Mouse (Mus musculus): Measurements from ENCODE around the gene Dnajc8. TPM values are rescaled to one million over a fixed set of nuclear protein-coding genes. Genes with fewer than 3 reads are reported as not detected.
"Not testable (repeated sequence)": the region's sequence is repeated elsewhere in the genome, so short reads cannot be mapped to it uniquely, and the experiment has no call there.

Gene Dnajc8
- polyA plus RNA-seq, 1 experiment from 2014 or later = 222 TPM

- no peaks in the 10 kb centered on the region for H3K4me1 ChIP-seq
- no peak for DNase-seq (ENCODE audit: low spot score)
- no peak overlapping the region for H3K27ac ChIP-seq (replicated peaks)
- no peak overlapping the region for H3K4me3 ChIP-seq
- WGBS = 95% methylated on average over 4 of the region's 4 CpGs
- H3K27me3 ChIP-seq (replicated peaks; ENCODE audit: low read depth, poor library complexity, severe bottlenecking) = no peaks in the 10 kb centered on the region
- H3K36me3 ChIP-seq (replicated peaks) = no peaks in the 10 kb centered on the region
- no peaks in the 10 kb centered on the region for H3K9me3 ChIP-seq
Measured at GRCm38 (mm10) chr4:132586282-132586681, 50.9 kb downstream of the Dnajc8 start.

- no peaks in the 10 kb centered on the region for H3K27me3 ChIP-seq (replicated peaks; ENCODE audit: low read depth, poor library complexity, severe bottlenecking)
- no peak overlapping the region for H3K27ac ChIP-seq (replicated peaks)
- H3K36me3 ChIP-seq (replicated peaks) = no peaks in the 10 kb centered on the region
- H3K4me3 ChIP-seq = no peak overlapping the region
- 75% methylated on average over 3 of the region's 3 CpGs for WGBS
- no peak for DNase-seq (ENCODE audit: low spot score)
- H3K9me3 ChIP-seq = no peaks in the 10 kb centered on the region
- H3K4me1 ChIP-seq = no peaks in the 10 kb centered on the region
Measured at GRCm38 (mm10) chr4:132588512-132588911, 53.2 kb downstream of the Dnajc8 start.

- Histone ChIP-seq H3K4me3 (no peak overlapping the region), H3K4me1 (peaks cover 5% of the 10 kb centered on the region), H3K9me3 (no peaks in the 10 kb centered on the region), H3K27ac (replicated peaks) (no peak overlapping the region), H3K36me3 (replicated peaks) (no peaks in the 10 kb centered on the region), H3K27me3 (replicated peaks; ENCODE audit: low read depth, poor library complexity, severe bottlenecking) (no peaks in the 10 kb centered on the region)
- DNase-seq (ENCODE audit: low spot score) = no peak
- 85% methylated on average over 10 of the region's 10 CpGs for WGBS
Measured at GRCm38 (mm10) chr4:132590642-132591041, 55.3 kb downstream of the Dnajc8 start.

- WGBS = 93% methylated on average over 9 of the region's 9 CpGs
Measured at GRCm38 (mm10) chr4:132592958-132593357, 57.6 kb downstream of the Dnajc8 start.

GRCm38 (mm10) chr4:132594191-132594590, 58.8 kb downstream of the Dnajc8 start:
- H3K4me1 ChIP-seq = peaks cover 9% of the 10 kb centered on the region

More at GRCm38 (mm10) chr4:132592958-132593357, 57.6 kb downstream of the Dnajc8 start:
- Histone ChIP-seq H3K27ac (replicated peaks) (no peak overlapping the region), H3K4me1 (peaks cover 9% of the 10 kb centered on the region), H3K27me3 (replicated peaks; ENCODE audit: low read depth, poor library complexity, severe bottlenecking) (no peaks in the 10 kb centered on the region), H3K36me3 (replicated peaks) (no peaks in the 10 kb centered on the region), H3K9me3 (no peaks in the 10 kb centered on the region), H3K4me3 (no peak overlapping the region)
- no peak for DNase-seq (ENCODE audit: low spot score)

GRCm38 (mm10) chr4:132598861-132599260, 63.5 kb downstream of the Dnajc8 start:
- no peak for DNase-seq (ENCODE audit: low spot score)
- Histone ChIP-seq H3K27me3 (replicated peaks; ENCODE audit: low read depth, poor library complexity, severe bottlenecking) (no peaks in the 10 kb centered on the region), H3K9me3 (no peaks in the 10 kb centered on the region; the same call in 1 of the 2 replicates), H3K36me3 (replicated peaks) (no peaks in the 10 kb centered on the region), H3K4me3 (no peak overlapping the region), H3K4me1 (peaks cover 12% of the 10 kb centered on the region), H3K27ac (replicated peaks) (no peak overlapping the region)
- WGBS = 80% methylated on average over 2 of the region's 2 CpGs

More at GRCm38 (mm10) chr4:132594191-132594590, 58.8 kb downstream of the Dnajc8 start:
- DNase-seq (ENCODE audit: low spot score) = peak; percentile 10
- Histone ChIP-seq H3K36me3 (replicated peaks) (no peaks in the 10 kb centered on the region), H3K9me3 (no peaks in the 10 kb centered on the region; the same call in 1 of the 2 replicates), H3K4me3 (no peak overlapping the region), H3K27me3 (replicated peaks; ENCODE audit: low read depth, poor library complexity, severe bottlenecking) (no peaks in the 10 kb centered on the region), H3K27ac (replicated peaks) (no peak overlapping the region)
- 33% methylated on average over 4 of the region's 4 CpGs for WGBS

- Histone ChIP-seq H3K9me3 (no peaks in the 10 kb centered on the region; the same call in 1 of the 2 replicates), H3K4me3 (no peak overlapping the region), H3K4me1 (peaks cover 7% of the 10 kb centered on the region; the same call in 1 of the 2 replicates), H3K27ac (replicated peaks) (no peak overlapping the region), H3K27me3 (replicated peaks; ENCODE audit: low read depth, poor library complexity, severe bottlenecking) (no peaks in the 10 kb centered on the region), H3K36me3 (replicated peaks) (no peaks in the 10 kb centered on the region)
- DNase-seq (ENCODE audit: low spot score) = no peak
- 86% methylated on average over 3 of the region's 3 CpGs for WGBS
Measured at GRCm38 (mm10) chr4:132599764-132600163, 64.4 kb downstream of the Dnajc8 start.

GRCm38 (mm10) chr4:132600465-132600864, 65.1 kb downstream of the Dnajc8 start:
- 82% methylated on average over 6 of the region's 6 CpGs for WGBS
- Histone ChIP-seq H3K4me1 (peaks cover 7% of the 10 kb centered on the region; the same call in 1 of the 2 replicates), H3K9me3 (no peaks in the 10 kb centered on the region; the same call in 1 of the 2 replicates), H3K27me3 (replicated peaks; ENCODE audit: low read depth, poor library complexity, severe bottlenecking) (no peaks in the 10 kb centered on the region), H3K27ac (replicated peaks) (no peak overlapping the region), H3K4me3 (no peak overlapping the region), H3K36me3 (replicated peaks) (no peaks in the 10 kb centered on the region)
- no peak for DNase-seq (ENCODE audit: low spot score)

GRCm38 (mm10) chr4:132601242-132601641, 65.9 kb downstream of the Dnajc8 start:
- H3K4me3 ChIP-seq; H3K9me3 ChIP-seq; H3K27me3 ChIP-seq (replicated peaks; ENCODE audit: low read depth, poor library complexity, severe bottlenecking); H3K27ac ChIP-seq (replicated peaks); H3K36me3 ChIP-seq (replicated peaks); DNase-seq (ENCODE audit: low spot score); H3K4me1 ChIP-seq: not testable (repeated sequence)
- WGBS = 86% methylated on average over 5 of the region's 5 CpGs

Other genes with a start within 250 kb of the Dnajc8 start
- 1.3 and 1.8 TPM in 2 replicates for gene Rab42, start 232.2 kb upstream of the Dnajc8 start, polyA plus RNA-seq (2016; fragmentation: Nextera tagmentation; extraction: Ambion mirVana)
- 83.5 and 83.8 TPM in 2 replicates for gene Trnau1ap, start 206.0 kb upstream of the Dnajc8 start, polyA plus RNA-seq (2016; fragmentation: Nextera tagmentation; extraction: Ambion mirVana)
- gene Rcc1, start 181.9 kb upstream of the Dnajc8 start, polyA plus RNA-seq (2016; fragmentation: Nextera tagmentation; extraction: Ambion mirVana) = 160 and 172 TPM in 2 replicates
- 25.9 and 27.4 TPM in 2 replicates for gene Phactr4, start 113.1 kb upstream of the Dnajc8 start, polyA plus RNA-seq (2016; fragmentation: Nextera tagmentation; extraction: Ambion mirVana)
- 37.0 and 41.7 TPM in 2 replicates for gene Med18, start 71.6 kb upstream of the Dnajc8 start, polyA plus RNA-seq (2016; fragmentation: Nextera tagmentation; extraction: Ambion mirVana)
- 12.3 and 13.3 TPM in 2 replicates for gene Sesn2, start 25.0 kb upstream of the Dnajc8 start, polyA plus RNA-seq (2016; fragmentation: Nextera tagmentation; extraction: Ambion mirVana)
- 1,009 and 1,074 TPM in 2 replicates for gene Atpif1, start 1.9 kb upstream of the Dnajc8 start, polyA plus RNA-seq (2016; fragmentation: Nextera tagmentation; extraction: Ambion mirVana)
- gene Ptafr, start 28.5 kb downstream of the Dnajc8 start, polyA plus RNA-seq (2016; fragmentation: Nextera tagmentation; extraction: Ambion mirVana) = 0.28 and 0.44 TPM in 2 replicates
- 36.2 and 39.9 TPM in 2 replicates for gene Eya3, start 103.4 kb downstream of the Dnajc8 start, polyA plus RNA-seq (2016; fragmentation: Nextera tagmentation; extraction: Ambion mirVana)
- 5.1 and 5.7 TPM in 2 replicates for gene Xkr8, start 197.0 kb downstream of the Dnajc8 start, polyA plus RNA-seq (2016; fragmentation: Nextera tagmentation; extraction: Ambion mirVana)
- gene Smpdl3b, start 221.7 kb downstream of the Dnajc8 start, polyA plus RNA-seq (2016; fragmentation: Nextera tagmentation; extraction: Ambion mirVana) = 4.3 and 4.4 TPM in 2 replicates
- gene Rpa2, start 232.8 kb downstream of the Dnajc8 start, polyA plus RNA-seq (2016; fragmentation: Nextera tagmentation; extraction: Ambion mirVana) = 173 and 192 TPM in 2 replicates